Mouse (Mus musculus) small intestine, adult 2 months (tissue): ENCODE measurements around the gene Ccdc78. TPM values are rescaled to one million over a fixed set of nuclear protein-coding genes. Genes with fewer than 3 reads are reported as not detected.
A peak's percentile ranks its signal among the peaks of the same experiment; 100 is the strongest.

Experiments used
- H3K27ac ChIP-seq: fragments of 200-500 bp; 2 replicates; pipeline ENCODE4 v1.5.1; 2012; ENCODE audit warnings: low read depth, low read length, control low read depth, inconsistent platforms; ENCODE audit not compliant: insufficient read depth
- H3K27me3 ChIP-seq: fragments of 200-500 bp; 2 replicates; pipeline ENCODE4 v1.6.1; 2012; ENCODE audit warnings: mild to moderate bottlenecking, moderate library complexity, low read length, inconsistent platforms; ENCODE audit not compliant: control insufficient read depth, insufficient read depth
- H3K36me3 ChIP-seq: fragments of 200-500 bp; 2 replicates; pipeline ENCODE4 v1.6.1; 2012; ENCODE audit warnings: mild to moderate bottlenecking, low read length, control low read depth, inconsistent platforms; ENCODE audit not compliant: control insufficient read depth, insufficient read depth
- H3K4me1 ChIP-seq: fragments of 200-500 bp; 2 replicates; pipeline ENCODE4 v1.6.1; 2012; ENCODE audit warnings: low read length, inconsistent platforms, mixed read lengths; ENCODE audit not compliant: control insufficient read depth, insufficient read depth, insufficient read length
- H3K4me3 ChIP-seq: fragments of 200-500 bp; 2 replicates; pipeline ENCODE4 v1.5.1; 2012; ENCODE audit warnings: low read depth, mild to moderate bottlenecking, control low read depth, inconsistent platforms, low read length, moderate library complexity
- CTCF ChIP-seq: fragments of 200-500 bp; IDR thresholded peaks from 2 replicates; pipeline ENCODE4 v1.5.1; 2012; ENCODE audit warnings: low read depth, mild to moderate bottlenecking, control low read depth, inconsistent platforms, low read length, moderate library complexity, mixed read lengths; ENCODE audit not compliant: insufficient replicate concordance, insufficient read length; ENCODE audit errors: extremely low read depth
- POLR2A ChIP-seq: fragments of 200-500 bp; IDR thresholded peaks from 2 replicates; pipeline ENCODE4 v1.6.1; 2012; ENCODE audit warnings: low read depth, mild to moderate bottlenecking, control low read depth, inconsistent platforms, low read length, moderate library complexity
- WGBS: fragments of 180-500 bp; shearing (Covaris S2); methylation state at CpG from one replicate; pipeline ENCODE4 v1.1.7; 2018; 5-methylcytosine and 5-hydroxymethylcytosine counted together
- polyA plus RNA-seq: library from polyadenylated mRNA; depleted of rRNA; stranded (reverse); fragments of >200 nt; gene quantifications from 2 replicates; pipeline ENCODE4 v1.2.3, GENCODE M21; 2012

Gene Ccdc78
- polyA plus RNA-seq, 1 experiment: 0.06 TPM

- Histone ChIP-seq H3K4me3 (no peak overlapping the region), H3K36me3 (peaks cover 3% of the 10 kb centered on the region; the same call in 1 of the 2 replicates), H3K4me1 (peaks cover 18% of the 10 kb centered on the region), H3K27ac (no peak overlapping the region), H3K27me3 (no peaks in the 10 kb centered on the region)
- WGBS: 85% methylated on average over 13 of the region's 13 CpGs
- TF ChIP-seq POLR2A (no peak), CTCF (no peak)
Observed at GRCm38 (mm10) chr17:25794197-25794596, 7.8 kb downstream of the Ccdc78 start.

- no peaks in the 10 kb centered on the region for H3K27me3 ChIP-seq
- TF ChIP-seq CTCF: no peak
- TF ChIP-seq POLR2A: no peak
- H3K4me3 ChIP-seq: no peak overlapping the region
- peaks cover 18% of the 10 kb centered on the region for H3K4me1 ChIP-seq
- no peak overlapping the region for H3K27ac ChIP-seq
- no peaks in the 10 kb centered on the region for H3K36me3 ChIP-seq
- WGBS: 93% methylated on average over 17 of the region's 17 CpGs
Observed at GRCm38 (mm10) chr17:25794998-25795397, 8.6 kb downstream of the Ccdc78 start.

GRCm38 (mm10) chr17:25795609-25796092, 9.3 kb downstream of the Ccdc78 start, which contains the start of gene AC134908.4:
AC134908.4 (minus strand) TSS chr17:25795659.
- Histone ChIP-seq H3K4me3 (peak within 1 kb of the TSS; percentile 69), H3K27me3 (no peaks in the 10 kb centered on the region), H3K4me1 (peaks cover 18% of the 10 kb centered on the region), H3K27ac (no peak within 1 kb of the TSS), H3K36me3 (no peaks in the 10 kb centered on the region)
- TF ChIP-seq CTCF (no peak), POLR2A (no peak)
- 80% methylated on average over 6 of the region's 6 CpGs for WGBS

GRCm38 (mm10) chr17:25796211-25796771, 9.9 kb downstream of the Ccdc78 start:
- H3K36me3 ChIP-seq: no peaks in the 10 kb centered on the region
- no peak overlapping the region for H3K27ac ChIP-seq
- WGBS: 6% methylated on average over 37 of the region's 37 CpGs
- no peak for TF ChIP-seq POLR2A
- no peak for TF ChIP-seq CTCF
- H3K4me1 ChIP-seq: peaks cover 16% of the 10 kb centered on the region
- peak overlapping the region; percentile 69 for H3K4me3 ChIP-seq
- H3K27me3 ChIP-seq: no peaks in the 10 kb centered on the region

GRCm38 (mm10) chr17:25796951-25797369, 10.6 kb downstream of the Ccdc78 start, which contains the start of gene Metrn:
Metrn (minus strand) TSS chr17:25797136.
- no peaks in the 10 kb centered on the region for H3K36me3 ChIP-seq
- H3K4me3 ChIP-seq: peak within 1 kb of the TSS; percentile 69
- no peak for TF ChIP-seq POLR2A
- TF ChIP-seq CTCF: no peak
- peaks cover 13% of the 10 kb centered on the region for H3K4me1 ChIP-seq
- under 1% methylated on average over 35 of the region's 35 CpGs for WGBS
- no peak within 1 kb of the TSS for H3K27ac ChIP-seq
- no peaks in the 10 kb centered on the region for H3K27me3 ChIP-seq

- Histone ChIP-seq H3K4me3 (no peak overlapping the region), H3K27me3 (0 out of 2 replicates have a peak, but pooled peaks cover 8% of the 10 kb centered on the region), H3K4me1 (peaks cover 5% of the 10 kb centered on the region), H3K27ac (no peak overlapping the region), H3K36me3 (no peaks in the 10 kb centered on the region)
- 5% methylated on average over 6 of the region's 6 CpGs for WGBS
- TF ChIP-seq CTCF (peak; percentile 78; the same call in 1 of the 2 replicates), POLR2A (no peak)
Observed at GRCm38 (mm10) chr17:25801029-25801428, 14.6 kb downstream of the Ccdc78 start.

GRCm38 (mm10) chr17:25802825-25803517, 16.6 kb downstream of the Ccdc78 start:
- Histone ChIP-seq H3K27ac (no peak overlapping the region), H3K36me3 (no peaks in the 10 kb centered on the region)
- WGBS: 8% methylated on average over 10 of the region's 10 CpGs

More at GRCm38 (mm10) chr17:25802825-25803517, 16.6 kb downstream of the Ccdc78 start:
- TF ChIP-seq CTCF (no peak), POLR2A (no peak)
- no peak overlapping the region for H3K4me3 ChIP-seq
- H3K27me3 ChIP-seq: 0 out of 2 replicates have a peak, but pooled peaks cover 8% of the 10 kb centered on the region
- no peaks in the 10 kb centered on the region for H3K4me1 ChIP-seq
